ENCODE assay signal across 29 mouse cellular contexts in genomic region chr1:154177781-154178180, GRCm38 (mm10). TPM values are rescaled to one million over a fixed set of nuclear protein-coding genes. Genes with fewer than 3 reads are reported as not detected.
"Had no signal": no experiment of that assay in that cellular context is flagged by ENCODE, and none has a peak within 500 bp of the region (broad histone marks: within the 10 kb centered on the region; RNA-seq: fewer than 3 reads in every experiment).

No protein-coding gene starts in this region.

- H3K4me3 ChIP-seq: kidney, embryonic 15.5 days; limb, embryonic 10.5 days; limb, embryonic 13.5 days; liver, embryonic 12.5 days; liver, embryonic 15.5 days; megakaryocyte, embryonic 14.5 days; midbrain, embryonic 10.5 days; midbrain, embryonic 13.5 days; myocyte; neural tube, embryonic 13.5 days had no signal

- H3K27me3 ChIP-seq: kidney, embryonic 15.5 days; limb, embryonic 13.5 days; liver, embryonic 12.5 days; liver, embryonic 15.5 days; neural tube, embryonic 13.5 days had no signal

- H3K27ac ChIP-seq: kidney, embryonic 15.5 days; limb, embryonic 10.5 days; limb, embryonic 13.5 days; liver, embryonic 12.5 days; liver, embryonic 15.5 days; midbrain, embryonic 10.5 days; midbrain, embryonic 13.5 days; neural tube, embryonic 13.5 days; stomach, postnatal 0 days had no signal

- ATAC-seq: liver, embryonic 12.5 days; midbrain, embryonic 13.5 days; midbrain, embryonic 16.5 days had no signal

- H3K9me3 ChIP-seq: kidney, embryonic 15.5 days; limb, embryonic 10.5 days; limb, embryonic 13.5 days; liver, embryonic 12.5 days; liver, embryonic 15.5 days; megakaryocyte, embryonic 14.5 days; midbrain, embryonic 10.5 days; midbrain, embryonic 13.5 days; neural tube, embryonic 13.5 days had no signal

- H3K4me1 ChIP-seq: liver, embryonic 12.5 days; liver, embryonic 15.5 days; megakaryocyte, embryonic 14.5 days; midbrain, embryonic 10.5 days; midbrain, embryonic 13.5 days; neural tube, embryonic 13.5 days had no signal

- H3K4me2 ChIP-seq: kidney, embryonic 15.5 days; limb, embryonic 13.5 days; liver, embryonic 12.5 days; liver, embryonic 15.5 days; lung, embryonic 14.5 days; midbrain, embryonic 13.5 days; neural tube, embryonic 13.5 days had no signal

- DNase-seq: kidney, adult 11 months; kidney, adult 8-10 months; kidney, postnatal 10 days; kidney, postnatal 36 days; layer of hippocampus, postnatal 36 days; liver; lung, embryonic 14.5 days; lung, postnatal 10 days; lung, postnatal 36 days; right cerebral cortex, postnatal 14 days; right cerebral cortex, postnatal 4 days; thymus, adult 18-20 months; thymus, postnatal 36 days had no signal

- H3K36me3 ChIP-seq: kidney, embryonic 15.5 days; limb, embryonic 10.5 days; limb, embryonic 13.5 days; liver, embryonic 12.5 days; liver, embryonic 15.5 days; midbrain, embryonic 10.5 days; midbrain, embryonic 13.5 days; neural tube, embryonic 13.5 days had no signal

- H3K9ac ChIP-seq: kidney, embryonic 15.5 days; limb, embryonic 13.5 days; liver, embryonic 12.5 days; liver, embryonic 15.5 days; lung, embryonic 14.5 days; midbrain, embryonic 13.5 days; neural tube, embryonic 13.5 days had no signal

RNA-seq across cellular contexts. Expression of gene Zfp648, which starts 23.2 kb away (rescaled TPM):
- total RNA-seq: monocyte, adult 5-6 weeks; neutrophil, adult 5-6 weeks had no signal
- polyA plus RNA-seq: liver, embryonic 15.5 days; lung, embryonic 14.5 days; midbrain, embryonic 10.5 days; midbrain, embryonic 13.5 days; myocyte; stomach, embryonic 14.5 days; urinary bladder, adult 2 months had no signal
